Mouse (Mus musculus) gastrocnemius, postnatal 14 days (tissue): ENCODE measurements around the gene Smarcd3. TPM values are rescaled to one million over a fixed set of nuclear protein-coding genes. Genes with fewer than 3 reads are reported as not detected.

ENCODE experiments used
- DNase-seq: peaks from one replicate; pipeline ENCODE4 v3.0.0; 2021; ENCODE audit warnings: mixed read lengths
- intact Hi-C: fragments of 180-260 bp; cut with DNase I; formaldehyde crosslinking; loops from one replicate; pipeline ENCODE4 v1.15.1; 2025; ENCODE audit warnings: low total_unique reads
- total RNA-seq, 2 experiments: library from RNA; stranded (reverse); gene quantifications; 2 replicates each; pipeline ENCODE4 v1.2.3; 2021

Smarcd3 gene
- total RNA-seq, 2 experiments from 2014 or later, result 95.1 to 113 TPM

DNA sequence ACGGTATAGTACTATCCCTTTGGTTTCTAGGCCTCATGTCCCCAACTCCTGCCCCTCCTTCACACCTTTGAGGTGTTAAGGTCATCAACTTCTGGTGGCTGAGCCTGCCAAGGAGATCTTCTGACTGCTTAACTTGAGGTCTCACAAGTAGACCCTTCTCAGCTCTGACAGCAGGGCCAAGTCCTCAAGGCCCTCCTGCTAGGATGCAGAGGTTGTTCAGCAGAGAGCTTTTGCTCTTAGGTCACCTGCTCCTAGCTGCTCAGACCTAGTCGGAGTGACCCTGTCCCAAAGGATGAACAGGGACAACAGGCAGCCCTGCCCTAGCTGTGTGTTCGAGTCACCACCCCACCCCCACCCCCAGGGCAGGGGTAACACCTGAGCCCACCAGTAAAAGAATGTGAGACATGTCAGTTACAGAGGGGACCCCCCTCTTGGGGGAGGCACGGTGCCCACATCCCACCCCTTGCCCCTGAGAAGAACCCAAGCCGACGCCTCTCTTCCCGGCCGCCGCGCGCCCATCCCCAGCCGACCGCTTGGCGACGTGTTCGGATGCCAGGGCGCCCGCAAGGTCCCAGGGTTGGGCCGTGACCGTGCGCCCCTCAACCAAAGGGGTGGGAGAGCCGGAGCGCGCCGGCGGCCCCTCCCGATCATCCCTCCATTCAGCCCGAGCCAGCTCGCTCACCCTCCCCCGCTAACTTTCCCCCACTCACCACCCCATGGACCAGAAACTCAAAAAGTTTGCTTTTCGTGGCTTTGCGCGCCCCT, 23.0 kb downstream of the Smarcd3 start:
- intact Hi-C loops, result no loop called here
- no peak for DNase-seq

DNA sequence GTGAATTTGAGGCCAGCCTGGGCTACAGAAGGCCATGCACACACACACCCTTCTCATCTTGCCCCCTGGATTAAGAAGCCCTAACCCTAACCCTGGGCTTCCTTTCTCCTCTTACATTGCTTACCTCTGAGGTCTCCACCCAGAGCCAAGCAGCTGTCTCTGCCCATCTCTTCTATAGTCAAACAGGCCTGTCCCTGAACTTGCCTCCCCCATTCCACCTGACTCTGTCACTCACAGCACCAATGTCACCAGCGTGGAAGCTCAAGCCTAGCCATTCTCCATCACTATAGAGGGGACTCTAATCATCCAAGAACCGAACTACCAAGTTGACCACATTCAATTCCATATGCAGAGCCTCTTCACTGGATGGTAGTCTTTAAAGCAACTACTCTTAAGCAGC, 24.0 kb downstream of the Smarcd3 start:
- intact Hi-C loops, result no loop called here

DNA sequence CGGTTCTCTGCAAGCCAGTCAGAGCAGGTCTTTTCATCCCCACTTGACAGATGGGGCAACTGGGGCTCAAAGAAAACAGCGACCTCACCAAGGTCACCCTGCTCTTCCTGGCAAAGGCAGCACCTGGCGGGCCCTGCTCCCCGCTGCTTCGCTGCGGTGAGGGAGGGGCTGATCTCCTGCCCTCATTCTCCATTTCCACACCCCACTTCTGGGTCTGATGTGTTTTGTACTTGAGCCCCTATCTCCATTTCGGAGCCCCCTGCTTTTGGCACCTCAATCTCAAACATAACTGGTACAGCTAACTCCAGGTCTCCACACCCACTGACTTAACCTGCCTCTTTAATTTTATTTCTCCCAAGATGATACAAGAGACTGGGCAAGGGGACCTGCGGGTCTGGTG, 25.1 kb downstream of the Smarcd3 start:
- intact Hi-C loops, result loop anchor here (5.0 kb wide), 1 partner anchor 53 kb away; no protein-coding TSS in a partner anchor
- no peak for DNase-seq

More for the DNA sequence above, 24.0 kb downstream of the Smarcd3 start:
- DNase-seq, result peak; percentile 82

DNA sequence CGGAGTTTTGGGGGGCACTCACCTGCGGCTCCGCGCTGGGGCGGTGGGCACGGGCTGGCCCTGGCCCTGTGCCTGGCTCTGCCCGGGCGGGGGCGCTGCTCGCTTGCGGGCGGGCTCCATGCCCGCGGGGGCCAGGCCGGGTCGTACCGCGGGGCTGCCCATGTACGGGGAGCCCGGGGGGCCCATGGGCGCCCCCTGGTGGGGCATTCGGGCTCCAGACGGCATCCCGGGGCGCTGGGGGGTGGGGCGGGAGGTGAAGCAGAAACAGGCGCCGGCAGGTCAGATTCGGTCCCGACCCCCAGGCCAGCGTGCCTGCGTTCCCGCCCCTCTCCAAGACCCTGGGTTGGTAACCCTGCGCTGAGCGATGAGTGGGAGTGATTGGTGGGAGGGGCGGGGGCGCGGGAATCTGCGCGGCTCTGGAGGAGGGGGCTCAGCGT, 25.6 kb downstream of the Smarcd3 start:
- peak; percentile 77 for DNase-seq
- intact Hi-C loops, result loop anchor here (5.0 kb wide), 1 partner anchor 54 kb away; no protein-coding TSS in a partner anchor

DNA sequence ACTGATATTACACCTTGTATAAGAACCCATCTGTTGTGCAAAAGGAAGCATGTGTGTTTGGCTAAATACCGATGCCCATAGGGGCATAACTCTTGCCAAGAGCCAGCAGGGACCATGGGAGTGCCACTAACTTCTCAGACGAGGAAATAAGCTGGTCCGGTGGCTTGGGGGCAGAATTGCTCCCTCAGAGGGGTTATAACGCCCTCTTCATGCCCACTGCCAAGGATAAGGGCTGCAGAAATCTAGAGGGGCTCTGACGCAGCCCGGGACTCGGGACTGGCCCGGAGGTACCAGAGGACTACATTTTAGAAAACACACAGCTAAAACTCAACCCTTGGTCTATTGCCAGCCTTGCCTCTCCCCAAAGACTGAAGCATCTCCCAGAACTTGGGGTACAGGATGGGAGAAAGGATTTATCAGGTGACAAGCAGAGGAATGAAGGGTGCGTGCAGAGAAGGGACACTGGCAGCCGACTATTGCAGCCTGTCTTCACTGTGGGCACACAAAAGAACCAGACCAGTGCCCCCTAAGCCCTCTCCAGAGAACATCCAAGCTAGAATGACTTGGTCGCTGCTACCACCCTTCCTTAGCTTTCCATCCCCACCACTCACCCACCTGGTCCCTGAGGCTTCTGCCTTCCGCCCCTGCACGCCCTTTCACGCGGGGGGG, 26.2 kb downstream of the Smarcd3 start:
- DNase-seq, result no peak
- intact Hi-C loops, result loop anchor here (5.0 kb wide), 1 partner anchor 54 kb away; no protein-coding TSS in a partner anchor

DNA sequence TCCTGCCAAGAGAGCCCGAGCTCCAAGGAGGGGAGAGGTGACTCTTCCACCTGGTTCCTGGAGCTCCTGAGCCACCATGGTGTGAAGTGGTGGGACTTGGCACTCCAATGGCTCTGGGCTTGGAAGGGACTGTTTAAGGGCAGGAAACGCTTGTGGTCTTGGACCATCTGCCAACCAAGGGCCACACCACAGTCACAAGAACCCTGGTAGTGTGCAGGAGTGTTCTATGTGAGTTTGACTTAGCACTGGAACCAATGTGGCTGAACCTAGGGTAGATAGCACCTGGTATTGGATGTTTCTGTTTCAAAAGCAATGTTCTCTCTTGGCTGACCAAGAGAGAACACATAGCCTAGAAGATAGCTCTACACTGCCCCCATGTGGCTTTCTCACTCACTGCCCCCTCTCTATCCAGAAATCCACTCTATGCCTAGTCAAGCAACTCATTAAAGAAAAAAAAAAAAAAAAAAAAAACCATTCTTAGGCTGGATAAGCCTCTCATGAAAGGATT, 26.9 kb downstream of the Smarcd3 start:
- peak; percentile 72 for DNase-seq
- intact Hi-C loops, result loop anchor here (5.0 kb wide), 1 partner anchor 55 kb away; no protein-coding TSS in a partner anchor

DNA sequence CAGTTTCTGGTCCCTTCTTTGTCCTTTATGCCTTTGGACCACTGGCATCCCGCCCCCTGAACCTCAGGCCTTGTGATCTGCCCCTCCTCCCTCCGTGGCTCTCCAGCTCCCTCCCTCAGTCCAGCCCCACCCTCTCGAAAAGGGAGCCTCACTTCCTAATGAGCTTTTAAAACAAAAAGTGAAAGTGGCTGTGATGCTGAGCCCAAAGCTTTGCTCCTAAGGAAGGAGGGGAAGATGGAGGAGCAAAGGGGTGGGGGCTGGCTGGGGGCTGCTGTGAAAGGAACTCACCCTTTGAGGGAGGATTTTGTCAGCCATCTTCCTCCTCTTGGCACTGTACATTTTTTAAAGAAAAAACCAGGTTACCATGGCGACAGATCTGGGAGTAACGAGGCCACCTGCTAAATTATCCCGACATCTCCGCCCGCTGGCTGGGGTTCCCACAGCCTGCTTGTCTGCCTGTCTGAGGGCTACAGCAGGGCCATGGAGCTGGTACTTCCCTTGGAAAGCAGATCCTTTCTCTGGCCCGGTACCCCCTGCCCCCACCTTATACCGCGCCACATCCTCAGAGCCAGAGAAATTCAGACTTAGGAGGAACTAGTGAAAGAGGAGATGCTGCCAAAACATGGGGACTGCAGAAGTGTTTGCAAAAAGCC, 27.6 kb downstream of the Smarcd3 start:
- DNase-seq, result no peak
- intact Hi-C loops, result loop anchor here (5.0 kb wide), 1 partner anchor 56 kb away; no protein-coding TSS in a partner anchor

DNA sequence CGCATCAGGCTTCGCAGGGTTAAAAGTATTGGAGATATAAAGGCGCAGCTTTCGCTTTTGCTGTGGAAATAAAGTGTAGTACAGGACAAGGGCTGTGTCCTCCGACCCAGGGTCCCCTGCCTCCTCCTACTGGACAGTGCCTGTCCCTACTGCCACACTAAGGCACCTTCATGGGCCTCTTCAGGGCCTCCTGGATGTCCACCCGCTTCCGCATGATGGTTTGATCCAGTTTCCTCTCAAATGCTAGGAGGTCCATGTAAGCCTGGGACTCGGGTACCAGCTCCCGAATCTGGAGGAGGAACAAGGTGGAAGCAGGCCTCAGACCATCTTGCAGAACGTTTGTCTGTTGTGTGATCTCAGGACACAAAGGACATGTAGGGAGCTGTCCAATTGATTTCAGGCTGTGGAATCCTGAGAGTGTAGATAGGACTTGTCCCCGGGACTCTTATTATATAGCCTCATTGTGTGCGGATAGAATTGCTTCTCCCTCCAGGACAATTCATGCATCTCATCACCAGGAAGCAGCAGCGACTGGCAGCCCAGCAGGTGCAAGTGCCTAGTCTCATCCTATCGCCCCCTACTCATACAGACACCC, 28.3 kb downstream of the Smarcd3 start:
- intact Hi-C loops, result loop anchor here (5.0 kb wide), 1 partner anchor 56 kb away; no protein-coding TSS in a partner anchor
- no peak for DNase-seq

DNA sequence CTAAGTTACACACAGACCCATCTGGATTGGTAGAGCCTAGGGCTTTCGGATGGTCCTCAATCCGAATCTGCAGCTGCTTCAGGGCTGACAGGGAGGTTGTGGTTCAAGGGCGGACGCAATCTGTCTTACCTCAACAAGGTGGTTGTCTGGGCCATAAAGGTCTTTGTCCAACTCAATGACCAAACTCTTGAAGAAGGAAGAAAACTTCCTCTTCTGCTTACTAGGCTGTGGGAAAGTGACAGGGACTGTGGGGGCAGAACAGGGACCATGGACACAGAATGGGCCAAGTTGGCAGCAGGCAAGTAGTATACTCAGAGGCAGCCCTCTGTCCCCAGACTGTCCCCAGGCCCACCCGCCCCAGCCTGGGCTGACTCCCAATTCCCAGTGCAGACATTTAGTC, 28.9 kb downstream of the Smarcd3 start:
- no peak for DNase-seq
- intact Hi-C loops, result loop anchor here (5.0 kb wide), 1 partner anchor 57 kb away; no protein-coding TSS in a partner anchor

DNA sequence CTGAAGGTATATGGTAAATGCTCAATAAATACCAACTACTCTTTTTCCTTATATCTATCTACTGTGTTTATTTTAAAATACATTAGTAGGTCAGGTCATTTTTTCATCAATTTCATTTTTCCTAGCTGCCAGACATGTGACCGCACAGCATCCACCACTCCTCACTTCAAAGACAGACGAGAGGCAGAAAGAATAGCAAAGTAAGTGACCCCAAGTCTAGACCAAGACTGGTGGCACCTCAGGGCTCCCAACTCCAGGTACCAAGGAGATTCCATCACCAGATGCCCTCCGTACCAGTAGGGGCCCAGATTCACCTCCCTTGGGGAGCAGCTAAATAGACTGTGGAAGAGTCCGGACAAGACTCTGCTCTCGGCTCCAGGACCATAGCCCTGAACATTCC, 29.9 kb downstream of the Smarcd3 start:
- no peak for DNase-seq
- intact Hi-C loops, result loop anchor here (5.0 kb wide), 1 partner anchor 62 kb away; no protein-coding TSS in a partner anchor

DNA sequence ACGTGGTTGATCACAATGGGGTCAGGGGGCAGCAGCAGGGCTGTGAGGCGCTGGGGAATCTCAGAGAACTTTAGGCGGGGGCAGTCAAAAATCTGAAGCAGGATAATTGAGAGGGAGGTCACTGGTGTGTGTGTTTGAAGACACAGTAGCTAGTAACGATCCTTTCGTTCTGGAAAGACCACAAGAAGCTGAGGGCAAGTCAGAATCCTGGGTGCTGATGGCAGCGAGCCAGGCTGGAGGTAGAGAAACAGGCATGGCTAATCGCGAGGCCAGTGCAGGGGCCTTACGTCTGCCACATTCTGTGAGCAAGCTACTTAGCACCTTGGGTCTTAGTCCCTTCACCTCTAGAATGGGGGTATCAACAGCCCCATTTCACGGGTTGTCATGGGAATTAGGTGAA, 30.3 kb downstream of the Smarcd3 start:
- intact Hi-C loops, result loop anchor here (5.0 kb wide), 1 partner anchor 62 kb away; no protein-coding TSS in a partner anchor
- DNase-seq, result no peak

DNA sequence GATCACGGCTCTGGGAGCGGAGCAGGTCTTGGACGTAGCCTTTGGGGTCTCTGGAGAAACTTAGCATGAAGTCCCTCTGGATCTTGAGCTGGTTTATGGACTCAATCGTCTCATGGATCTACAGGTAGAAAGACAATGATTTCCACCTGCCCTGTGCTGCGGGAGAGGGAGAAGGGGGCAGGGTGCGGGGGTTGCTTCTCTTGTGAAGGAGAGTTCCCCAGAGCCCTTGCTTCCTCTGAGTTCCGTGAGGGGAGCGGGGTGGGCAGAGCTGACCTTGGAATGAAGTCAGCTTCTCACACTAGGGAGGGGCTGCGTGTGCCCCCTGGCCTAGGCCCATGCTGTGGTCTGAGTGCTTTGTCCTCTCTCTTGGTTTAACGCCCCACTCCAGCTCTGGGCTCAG, 31.0 kb downstream of the Smarcd3 start:
- DNase-seq, result no peak
- intact Hi-C loops, result loop anchor here (5.0 kb wide), 1 partner anchor 61 kb away; no protein-coding TSS in a partner anchor

DNA sequence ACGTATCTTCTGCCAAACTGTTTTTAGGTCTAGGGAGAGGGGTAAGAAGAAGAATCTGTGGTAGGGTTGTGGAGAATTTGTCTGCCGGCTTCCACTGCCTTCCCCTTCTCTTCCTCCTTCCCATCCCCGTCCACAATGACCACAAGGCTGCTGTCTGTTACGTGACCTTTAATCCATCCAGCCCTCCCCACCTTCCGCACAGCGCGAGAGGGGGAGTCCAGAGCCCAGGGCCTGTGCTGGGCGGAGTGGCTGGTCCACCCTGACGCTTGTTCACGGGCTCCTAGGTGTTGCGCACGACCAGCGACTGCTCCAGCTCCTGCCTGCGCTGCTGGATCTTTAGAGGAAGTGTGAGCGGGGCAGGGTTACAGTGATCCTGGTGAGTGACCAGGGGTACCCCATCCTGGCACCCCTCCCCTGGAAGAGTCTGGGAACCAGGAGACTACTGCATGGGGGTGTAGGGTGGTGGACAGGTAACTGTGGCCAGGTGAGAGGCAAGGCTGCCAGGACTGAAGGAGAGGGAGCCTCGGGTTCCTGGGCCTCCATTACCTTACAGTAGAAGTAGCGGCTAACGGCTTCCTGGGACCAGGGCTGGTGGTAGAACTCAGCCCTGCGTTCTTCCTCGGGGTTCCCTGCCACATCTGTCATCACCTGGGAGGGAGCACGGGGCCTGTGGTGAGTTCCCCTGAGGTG, 31.6 kb downstream of the Smarcd3 start:
- no peak for DNase-seq
- intact Hi-C loops, result loop anchor here (5.0 kb wide), 1 partner anchor 60 kb away; no protein-coding TSS in a partner anchor

DNA sequence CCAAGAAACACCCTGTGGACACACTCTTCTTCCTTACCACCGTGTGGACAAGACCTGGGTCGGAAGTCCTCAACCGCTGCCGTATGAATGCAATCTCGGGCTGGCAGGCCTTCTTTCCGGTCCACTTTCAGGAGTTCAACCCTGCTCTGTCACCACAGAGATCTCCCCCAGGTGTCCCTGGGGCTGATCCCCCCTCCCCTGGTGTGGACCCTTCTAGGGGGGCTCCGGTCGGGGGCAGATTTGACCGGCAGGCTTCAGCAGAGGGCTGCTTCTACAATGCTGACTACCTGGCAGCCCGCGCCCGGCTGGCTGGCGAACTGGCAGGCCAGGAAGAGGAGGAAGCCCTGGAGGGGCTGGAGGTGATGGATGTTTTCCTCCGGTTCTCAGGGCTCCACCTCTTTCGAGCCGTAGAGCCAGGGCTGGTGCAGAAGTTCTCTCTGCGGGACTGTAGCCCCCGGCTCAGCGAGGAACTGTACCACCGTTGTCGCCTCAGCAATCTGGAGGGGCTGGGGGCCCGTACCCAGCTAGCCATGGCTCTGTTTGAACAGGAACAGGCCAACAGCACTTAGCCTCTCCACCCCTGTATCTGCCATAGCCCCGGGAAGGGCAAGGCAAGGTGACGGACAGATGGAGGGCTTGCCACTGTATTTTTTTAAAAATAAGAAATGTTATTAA, 32.3 kb downstream of the Smarcd3 start:
- DNase-seq, result no peak
- intact Hi-C loops, result loop anchor here (5.0 kb wide), 1 partner anchor 60 kb away; no protein-coding TSS in a partner anchor

DNA sequence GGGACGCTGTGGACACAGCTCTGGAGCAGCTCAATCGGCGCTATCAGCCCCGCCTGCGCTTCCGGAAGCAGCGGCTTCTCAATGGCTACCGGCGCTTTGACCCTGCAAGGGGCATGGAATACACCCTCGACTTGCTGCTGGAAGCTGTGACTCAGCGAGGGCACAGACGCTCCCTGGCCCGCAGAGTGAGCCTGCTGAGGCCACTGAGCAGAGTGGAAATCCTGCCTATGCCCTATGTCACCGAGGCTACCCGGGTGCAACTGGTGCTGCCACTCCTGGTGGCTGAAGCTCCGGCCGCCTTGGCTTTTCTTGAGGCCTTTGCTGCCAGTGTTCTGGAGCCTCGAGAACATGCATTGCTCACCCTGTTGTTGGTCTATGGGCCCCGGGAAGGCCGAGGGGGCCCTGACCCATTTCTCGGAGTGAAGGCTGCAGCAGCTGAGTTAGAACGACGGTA, 32.9 kb downstream of the Smarcd3 start:
- DNase-seq, result no peak
- intact Hi-C loops, result loop anchor here (5.0 kb wide), 1 partner anchor 59 kb away; no protein-coding TSS in a partner anchor

DNA sequence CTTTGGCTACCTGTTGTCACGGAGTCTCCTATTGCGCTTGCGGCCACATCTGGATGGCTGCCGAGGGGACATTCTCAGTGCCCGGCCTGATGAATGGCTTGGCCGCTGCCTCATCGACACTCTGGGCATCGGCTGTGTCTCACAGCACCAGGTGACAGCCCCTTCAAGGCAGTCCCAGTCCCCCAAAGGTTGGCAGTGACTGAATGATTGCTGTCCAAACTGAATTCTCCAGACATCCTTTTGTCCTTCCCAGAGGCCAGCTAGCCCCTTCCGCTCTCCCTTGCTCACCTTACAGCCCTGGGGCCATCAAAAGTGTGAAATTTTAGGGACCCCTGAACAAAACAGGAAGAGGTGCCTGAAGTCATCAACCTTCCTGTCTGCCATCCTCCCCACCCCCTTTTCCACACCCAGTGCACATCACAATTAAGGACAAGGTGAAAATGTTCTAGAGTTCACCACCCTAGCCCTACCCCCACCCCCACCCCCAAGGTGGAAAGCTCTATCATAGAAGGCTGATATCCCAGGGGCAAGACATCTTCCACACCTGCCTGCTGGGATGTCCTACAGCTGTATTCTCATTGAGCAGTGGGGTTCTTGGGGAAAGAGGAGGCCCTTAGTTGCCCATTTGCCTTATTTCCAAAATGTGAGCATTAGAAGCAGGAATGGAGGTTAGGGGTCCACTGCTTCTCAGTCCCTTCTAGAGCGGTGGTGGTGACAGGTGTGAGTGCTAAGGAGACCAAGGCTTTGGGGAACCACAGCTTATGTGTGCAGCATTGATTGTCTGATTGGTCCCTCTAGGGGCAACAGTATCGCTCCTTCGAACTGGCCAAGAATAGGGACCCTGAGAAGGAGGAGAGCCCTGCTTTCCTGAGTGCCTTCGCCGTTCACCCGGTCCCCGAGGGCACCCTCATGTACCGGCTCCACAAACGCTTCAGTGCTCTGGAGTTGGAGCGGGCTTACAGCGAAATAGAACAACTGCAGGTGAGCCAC, 34.4 kb downstream of the Smarcd3 start:
- intact Hi-C loops, result loop anchor here (5.0 kb wide), 1 partner anchor 58 kb away; no protein-coding TSS in a partner anchor
- DNase-seq, result no peak

DNA sequence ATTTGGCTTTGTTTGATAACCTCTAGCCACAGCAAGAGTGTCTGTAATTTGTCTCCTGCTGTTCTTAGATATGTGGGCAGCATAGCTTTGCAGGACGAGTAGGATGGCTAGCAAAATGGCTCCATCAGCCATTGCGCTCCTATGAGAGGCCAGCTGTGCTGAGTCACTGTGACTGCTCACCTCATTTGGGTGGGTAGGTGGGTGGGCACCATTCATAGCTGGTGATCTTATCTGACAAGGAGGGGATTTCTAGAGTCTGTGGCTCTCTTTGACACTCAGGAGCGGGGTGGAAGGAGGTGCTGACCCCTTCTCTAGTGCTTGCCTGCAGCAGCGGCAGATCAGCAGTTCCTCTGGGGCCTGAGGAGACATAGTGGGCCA, 37.0 kb downstream of the Smarcd3 start:
- DNase-seq, result no peak
- intact Hi-C loops, result no loop called here
